Mouse (Mus musculus) lung, embryonic 14.5 days (tissue): ENCODE measurements around the gene Parp8. TPM values are rescaled to one million over a fixed set of nuclear protein-coding genes. Genes with fewer than 3 reads are reported as not detected.
A peak's percentile ranks its signal among the peaks of the same experiment; 100 is the strongest.

ENCODE experiments used
- ATAC-seq: fragments of 200-750 bp; cut with Nextera tagmentation; 2 replicates; pipeline ENCODE4 v1.8.0; 2017; ENCODE audit warnings: mild to moderate bottlenecking, moderate TSS enrichment, moderate library complexity; ENCODE audit not compliant: insufficient read depth
- DNase-seq: peaks from one replicate; pipeline ENCODE4 v3.0.0-alpha.2; 2015
- H3K27ac ChIP-seq: fragments of 300-500 bp; sonication (generic); 2 replicates; pipeline ENCODE4 v1.5.1; 2014; ENCODE audit warnings: low read depth, mild to moderate bottlenecking, moderate library complexity
- H3K27me3 ChIP-seq: fragments of 300-500 bp; sonication (generic); 2 replicates; pipeline ENCODE4 v1.6.1; 2014; ENCODE audit warnings: low read length, control low read depth; ENCODE audit not compliant: insufficient read depth
- H3K36me3 ChIP-seq: fragments of 300-500 bp; sonication (generic); 2 replicates; pipeline ENCODE4 v1.6.1; 2014; ENCODE audit warnings: control low read depth; ENCODE audit not compliant: insufficient read depth
- H3K4me1 ChIP-seq: fragments of 300-500 bp; sonication (generic); 2 replicates; pipeline ENCODE4 v1.6.1; 2014; ENCODE audit warnings: antibody characterized with exemption, control low read depth; ENCODE audit not compliant: insufficient read depth
- H3K4me2 ChIP-seq: fragments of 300-500 bp; sonication (generic); 2 replicates; pipeline ENCODE4 v1.6.1; 2014; ENCODE audit warnings: mild to moderate bottlenecking
- H3K4me3 ChIP-seq: fragments of 300-500 bp; sonication (generic); 2 replicates; pipeline ENCODE4 v1.5.1; 2014; ENCODE audit warnings: low read depth, low read length
- H3K9ac ChIP-seq: fragments of 300-500 bp; sonication (generic); 2 replicates; pipeline ENCODE4 v1.6.1; 2014
- H3K9me3 ChIP-seq: fragments of 300-500 bp; sonication (generic); 2 replicates; pipeline ENCODE4 v1.6.1; 2016; ENCODE audit warnings: low read depth, low read length, control low read depth
- CTCF ChIP-seq: IDR thresholded peaks from 2 replicates; pipeline ENCODE4 v1.5.1; 2016; ENCODE audit warnings: antibody characterized with exemption, low read depth
- WGBS: fragments of 180-500 bp; shearing (Covaris S2); extraction: QIAGEN DNeasy Blood & Tissue Kit; methylation state at CpG from one replicate; pipeline ENCODE4 v1.1.7; 2014; 5-methylcytosine and 5-hydroxymethylcytosine counted together
- polyA plus RNA-seq: library from polyadenylated mRNA; unstranded; fragments of >200 nt; fragmentation: Nextera tagmentation; extraction: Ambion mirVana; gene quantifications from 2 replicates; pipeline ENCODE4 v1.2.1, GENCODE M21; 2014

Gene Parp8
- 12.3 and 12.8 TPM in 2 replicates for polyA plus RNA-seq

DNA sequence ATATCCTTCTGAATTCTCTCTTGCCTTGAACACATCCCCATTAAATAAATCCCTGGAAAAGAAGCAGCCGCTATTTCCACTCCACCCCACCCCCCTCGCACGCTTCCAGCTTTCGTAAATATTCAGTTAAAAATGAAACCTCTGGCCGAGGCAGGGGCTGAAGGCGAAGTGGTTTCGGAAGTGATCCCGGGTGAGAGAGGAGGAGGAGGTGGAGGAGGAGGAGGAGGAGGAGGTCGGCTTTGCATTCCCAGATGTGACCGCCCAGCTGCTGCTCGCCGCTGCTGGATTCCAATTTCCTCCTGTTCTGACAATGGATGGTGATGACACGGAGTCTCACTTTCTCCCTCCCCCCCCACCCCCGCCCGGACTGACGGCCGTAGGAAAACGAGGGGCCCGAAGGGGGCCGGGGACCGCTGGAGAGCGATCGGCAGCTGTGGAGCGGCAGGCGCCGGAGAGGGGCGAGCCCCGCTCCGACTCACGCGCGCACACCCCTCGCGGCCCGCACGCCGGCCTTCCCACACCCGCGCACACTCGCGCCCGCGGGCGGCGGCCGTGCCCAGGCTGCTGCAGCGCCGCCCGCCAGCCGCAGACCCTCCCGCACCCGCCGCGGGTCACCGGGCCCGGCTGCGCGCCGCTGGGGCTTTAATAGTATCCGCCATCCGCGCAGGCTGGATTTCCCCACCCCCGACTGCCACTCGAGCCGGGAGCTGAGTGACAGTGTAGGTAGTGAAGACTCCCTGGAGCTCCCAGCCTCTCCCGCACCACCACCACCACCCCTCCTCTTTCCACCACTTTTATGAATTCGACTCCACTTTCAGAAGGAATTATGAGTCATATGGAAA lies at the start of gene Parp8:
Gene Parp8 (minus strand): TSS at position 312 of the 842 bp plus-strand sequence.
- no peak for TF ChIP-seq CTCF
- Histone ChIP-seq H3K9me3 (no peaks in the 10 kb centered on the region), H3K4me1 (no peaks in the 10 kb centered on the region; the same call in 1 of the 2 replicates), H3K4me3 (peak within 1 kb of the TSS; percentile 82), H3K36me3 (no peaks in the 10 kb centered on the region), H3K27me3 (peaks cover 2% of the 10 kb centered on the region; the same call in 1 of the 2 replicates), H3K9ac (peak within 1 kb of the TSS; percentile 83), H3K27ac (peak within 1 kb of the TSS; percentile 89), H3K4me2 (peak within 1 kb of the TSS; percentile 79)
- under 1% methylated on average over 60 of the region's 67 CpGs for WGBS
- DNase-seq (peak; percentile 78), ATAC-seq (peak; percentile 72)

DNA sequence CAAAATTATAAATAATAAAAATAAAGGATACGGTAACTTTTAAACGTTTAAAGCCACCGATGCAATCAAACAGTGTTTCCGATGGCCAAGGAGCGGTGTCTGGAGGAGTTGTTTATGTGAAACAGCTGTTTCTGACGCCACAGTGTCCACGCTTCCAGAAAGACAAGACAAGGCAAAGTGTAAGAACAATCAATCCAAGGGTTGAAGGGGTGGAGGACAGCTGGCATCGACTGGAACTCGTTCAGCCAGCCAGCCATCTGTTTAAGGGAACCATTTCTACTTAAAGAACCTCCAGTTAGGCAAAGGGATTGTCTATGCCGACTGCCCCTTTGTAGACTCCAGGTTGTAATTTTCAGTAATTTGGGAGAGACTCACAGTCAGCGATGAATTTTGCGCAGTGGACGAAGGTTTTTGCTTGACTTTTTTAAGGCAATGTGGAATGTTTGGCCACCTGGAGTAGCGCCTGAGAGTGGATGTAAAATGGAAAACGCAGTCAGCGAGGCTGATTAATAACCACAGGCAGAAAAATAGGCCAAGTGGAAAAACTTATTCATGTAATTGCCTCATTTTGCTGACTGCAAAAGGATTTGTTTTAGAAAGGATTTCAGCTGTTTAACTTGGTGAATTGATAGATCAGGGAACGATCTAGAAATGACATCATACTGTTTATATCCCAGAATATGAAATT lies 37.4 kb upstream of the Parp8 start:
- Histone ChIP-seq H3K9ac (no peak overlapping the region), H3K9me3 (no peaks in the 10 kb centered on the region), H3K4me1 (no peaks in the 10 kb centered on the region), H3K4me2 (peak overlapping the region; percentile 38), H3K36me3 (no peaks in the 10 kb centered on the region), H3K27me3 (no peaks in the 10 kb centered on the region), H3K4me3 (no peak overlapping the region), H3K27ac (no peak overlapping the region)
- 36% methylated on average over 17 of the region's 17 CpGs for WGBS
- DNase-seq, result peak; percentile 72
- ATAC-seq, result peak; percentile 87
- no peak for TF ChIP-seq CTCF

DNA sequence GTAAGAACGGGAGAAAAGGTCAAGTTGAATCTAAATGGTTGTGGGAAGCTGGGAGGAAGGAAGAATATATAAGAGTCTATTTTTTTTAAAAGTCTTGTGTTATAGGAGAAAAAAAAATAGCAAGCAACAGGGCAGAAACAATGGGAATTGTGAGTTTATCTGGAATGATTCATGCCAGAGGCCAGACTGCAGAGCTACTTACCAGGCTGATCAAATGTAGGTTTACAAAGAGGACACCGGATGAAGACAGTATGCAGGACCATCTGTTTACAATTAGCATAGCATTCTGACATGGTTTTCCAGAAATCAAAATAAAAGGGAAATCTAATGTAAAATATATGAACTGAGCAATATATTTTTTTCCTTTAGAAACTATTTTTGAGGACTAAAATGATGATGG lies 31.1 kb upstream of the Parp8 start:
- Histone ChIP-seq H3K27ac (no peak overlapping the region), H3K27me3 (no peaks in the 10 kb centered on the region), H3K4me3 (no peak overlapping the region), H3K9me3 (no peaks in the 10 kb centered on the region), H3K4me1 (no peaks in the 10 kb centered on the region), H3K4me2 (no peak overlapping the region), H3K36me3 (no peaks in the 10 kb centered on the region), H3K9ac (no peak overlapping the region)
- DNase-seq, result no peak
- ATAC-seq, result no peak
- TF ChIP-seq CTCF, result no peak
- 36% methylated on average over 2 of the region's 2 CpGs for WGBS

DNA sequence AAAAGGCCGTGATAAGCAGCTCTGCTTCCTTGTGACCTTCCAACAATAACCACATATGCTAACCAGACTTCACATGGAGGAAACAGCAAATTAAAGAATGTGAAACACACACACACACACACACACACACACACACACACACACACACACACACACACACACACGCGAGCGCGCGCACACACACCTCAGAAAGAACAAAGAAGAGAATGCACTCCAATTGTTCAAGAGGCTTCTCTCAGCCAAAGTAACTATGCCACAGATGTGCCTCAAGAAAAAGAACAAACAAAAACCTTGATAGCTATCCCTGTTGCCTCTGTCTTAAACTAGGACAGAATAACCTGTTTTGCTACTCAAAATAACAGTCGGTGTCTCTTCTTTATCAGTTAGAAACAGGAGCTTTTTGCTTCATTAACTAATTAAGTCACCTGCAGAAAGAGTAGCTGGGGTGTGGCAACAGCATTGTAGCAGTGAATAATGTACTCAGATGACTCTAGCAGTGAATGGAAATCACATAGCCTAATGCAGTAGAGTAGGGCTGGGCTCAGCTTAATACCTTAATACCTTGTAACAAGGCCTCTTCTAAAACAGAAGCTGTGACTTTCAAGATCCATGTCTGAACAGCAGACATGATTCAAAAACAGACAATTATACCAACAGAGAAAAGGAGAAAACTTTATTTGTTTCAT lies 29.6 kb upstream of the Parp8 start:
- DNase-seq, result no peak
- no peak overlapping the region for H3K4me2 ChIP-seq
- 78% methylated on average over 7 of the region's 7 CpGs for WGBS
- no peak for TF ChIP-seq CTCF
- H3K9me3 ChIP-seq, result no peaks in the 10 kb centered on the region
- ATAC-seq, result no peak
- H3K36me3 ChIP-seq, result no peaks in the 10 kb centered on the region
- H3K4me3 ChIP-seq, result no peak overlapping the region
- no peak overlapping the region for H3K27ac ChIP-seq
- no peaks in the 10 kb centered on the region for H3K27me3 ChIP-seq
- H3K9ac ChIP-seq, result no peak overlapping the region
- no peaks in the 10 kb centered on the region for H3K4me1 ChIP-seq

DNA sequence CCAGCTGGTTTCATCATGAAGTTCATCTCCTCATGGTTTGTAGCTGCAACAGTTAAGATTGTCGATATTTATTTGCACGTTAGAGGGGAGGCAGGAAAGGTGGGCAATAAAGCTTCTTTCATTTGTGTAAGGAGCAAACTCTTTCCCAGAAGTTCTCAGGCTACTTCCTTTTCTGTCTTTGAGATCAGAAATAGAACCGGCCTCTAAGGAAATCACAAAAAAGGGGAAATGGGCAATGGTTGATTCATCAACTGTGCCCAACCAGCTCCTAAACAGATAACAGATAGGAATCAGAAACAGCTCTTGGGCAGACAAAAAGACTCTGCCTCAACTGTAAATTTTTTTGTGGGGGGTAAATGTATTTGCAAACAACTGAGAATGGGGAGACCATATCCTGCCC lies 27.4 kb upstream of the Parp8 start:
- TF ChIP-seq CTCF, result no peak
- H3K9ac ChIP-seq, result no peak overlapping the region
- H3K27me3 ChIP-seq, result no peaks in the 10 kb centered on the region
- DNase-seq, result no peak
- 80% methylated on average over 3 of the region's 3 CpGs for WGBS
- H3K27ac ChIP-seq, result no peak overlapping the region
- no peak overlapping the region for H3K4me2 ChIP-seq
- H3K36me3 ChIP-seq, result no peaks in the 10 kb centered on the region
- no peak overlapping the region for H3K4me3 ChIP-seq
- no peaks in the 10 kb centered on the region for H3K9me3 ChIP-seq
- no peak for ATAC-seq
- H3K4me1 ChIP-seq, result no peaks in the 10 kb centered on the region

DNA sequence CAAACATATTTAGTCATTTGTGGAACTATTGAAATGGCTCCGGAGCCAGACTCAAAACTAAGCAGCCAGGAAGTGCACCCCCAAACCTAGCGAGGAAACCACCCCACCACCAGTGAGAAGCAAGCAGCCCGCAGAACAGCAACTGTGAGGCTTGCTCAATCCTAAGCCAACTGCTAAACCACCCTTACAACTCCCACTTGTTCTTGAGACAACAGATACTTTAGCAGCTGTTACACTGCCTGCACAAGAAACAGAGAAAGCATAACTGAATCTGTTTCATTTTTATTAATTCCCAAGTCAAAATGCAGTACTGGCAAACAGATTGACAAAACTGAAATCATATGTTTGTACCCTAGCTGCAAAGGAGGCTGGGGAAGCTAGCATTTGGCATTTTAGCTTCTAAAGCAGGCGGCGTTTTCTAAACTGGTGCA lies 23.2 kb upstream of the Parp8 start:
- no peak for TF ChIP-seq CTCF
- 79% methylated on average over 5 of the region's 5 CpGs for WGBS
- ATAC-seq, result no peak

DNA sequence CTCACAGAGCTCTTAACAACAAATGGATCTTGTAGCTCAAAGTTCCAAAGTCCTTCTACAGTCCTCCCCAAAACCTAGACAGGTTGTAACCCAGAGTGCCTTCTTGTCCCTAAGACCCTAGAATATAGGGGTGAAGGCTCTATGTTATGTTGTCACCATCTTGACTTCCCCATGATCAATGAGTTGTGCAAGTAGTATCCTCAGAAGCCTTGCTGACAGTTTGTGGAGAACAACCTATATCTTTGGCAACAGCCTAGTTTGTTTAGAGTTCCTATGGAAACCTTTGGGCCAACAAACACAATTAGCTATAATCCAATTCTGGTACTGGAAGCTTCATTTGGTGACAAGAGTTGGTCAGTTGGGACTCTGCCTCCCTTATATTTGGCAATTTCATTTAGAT lies 18.2 kb upstream of the Parp8 start:
- no peak for TF ChIP-seq CTCF
- H3K27me3 ChIP-seq, result no peaks in the 10 kb centered on the region
- ATAC-seq (no peak), DNase-seq (no peak)
- H3K27ac ChIP-seq, result no peak overlapping the region
- H3K4me1 ChIP-seq, result no peaks in the 10 kb centered on the region
- no peak overlapping the region for H3K4me2 ChIP-seq
- H3K9me3 ChIP-seq, result no peaks in the 10 kb centered on the region
- no peaks in the 10 kb centered on the region for H3K36me3 ChIP-seq
- no peak overlapping the region for H3K9ac ChIP-seq
- H3K4me3 ChIP-seq, result no peak overlapping the region

More for the DNA sequence above, 23.2 kb upstream of the Parp8 start:
- no peaks in the 10 kb centered on the region for H3K4me1 ChIP-seq
- no peaks in the 10 kb centered on the region for H3K9me3 ChIP-seq
- DNase-seq, result no peak
- H3K27me3 ChIP-seq, result no peaks in the 10 kb centered on the region
- H3K4me3 ChIP-seq, result no peak overlapping the region
- no peak overlapping the region for H3K27ac ChIP-seq
- H3K36me3 ChIP-seq, result no peaks in the 10 kb centered on the region
- H3K9ac ChIP-seq, result no peak overlapping the region
- H3K4me2 ChIP-seq, result no peak overlapping the region
